Mouse (Mus musculus) left cerebral cortex, adult 2 months (tissue): Measurements from ENCODE around the gene En2. TPM values are rescaled to one million over a fixed set of nuclear protein-coding genes. Genes with fewer than 3 reads are reported as not detected.
A peak's percentile ranks its signal among the peaks of the same experiment; 100 is the strongest.

Source experiments
- DNase-seq, 2 experiments: peaks; one replicate each; pipeline ENCODE4 v3.0.0; 2021 to 2022; ENCODE audit warnings: low spot score in 2 of 2, mixed read lengths in 1 of 2; ENCODE audit errors: extremely low spot score in 1 of 2
- H3K27ac ChIP-seq: fragments of 200-600 bp; 2 replicates; pipeline ENCODE4 v1.8.1; 2022
- H3K4me3 ChIP-seq: fragments of 200-600 bp; 2 replicates; pipeline ENCODE4 v1.8.1; 2022
- CTCF ChIP-seq: fragments of 200-600 bp; IDR thresholded peaks from 2 replicates; pipeline ENCODE4 v1.8.1; 2022; ENCODE audit warnings: antibody characterized with exemption, mild to moderate bottlenecking, moderate library complexity
- intact Hi-C: fragments of 180-260 bp; cut with DNase I; formaldehyde crosslinking; loops from one replicate; pipeline ENCODE4 v1.15.1; 2025
- long read RNA-seq, 2 experiments: library from polyadenylated mRNA; stranded (forward); transcript quantifications; one replicate each; pipeline ENCODE4 v2.0.0; 2021; ENCODE audit warnings: borderline mapping rate in 2 of 2
- total RNA-seq, 2 experiments: library from RNA; stranded (reverse); gene quantifications; 2 replicates each; pipeline ENCODE4 v1.2.3; 2021

En2 gene
- total RNA-seq: under 1 TPM; 0.09 to 0.59 TPM
- long read RNA-seq, experiment 1: 0 reads
- long read RNA-seq, experiment 2, partial matches to known transcripts: 0 of 1 reads
- long read RNA-seq, experiment 2, other reads (novel, unspliced or antisense): 1 of 1 reads

DNA sequence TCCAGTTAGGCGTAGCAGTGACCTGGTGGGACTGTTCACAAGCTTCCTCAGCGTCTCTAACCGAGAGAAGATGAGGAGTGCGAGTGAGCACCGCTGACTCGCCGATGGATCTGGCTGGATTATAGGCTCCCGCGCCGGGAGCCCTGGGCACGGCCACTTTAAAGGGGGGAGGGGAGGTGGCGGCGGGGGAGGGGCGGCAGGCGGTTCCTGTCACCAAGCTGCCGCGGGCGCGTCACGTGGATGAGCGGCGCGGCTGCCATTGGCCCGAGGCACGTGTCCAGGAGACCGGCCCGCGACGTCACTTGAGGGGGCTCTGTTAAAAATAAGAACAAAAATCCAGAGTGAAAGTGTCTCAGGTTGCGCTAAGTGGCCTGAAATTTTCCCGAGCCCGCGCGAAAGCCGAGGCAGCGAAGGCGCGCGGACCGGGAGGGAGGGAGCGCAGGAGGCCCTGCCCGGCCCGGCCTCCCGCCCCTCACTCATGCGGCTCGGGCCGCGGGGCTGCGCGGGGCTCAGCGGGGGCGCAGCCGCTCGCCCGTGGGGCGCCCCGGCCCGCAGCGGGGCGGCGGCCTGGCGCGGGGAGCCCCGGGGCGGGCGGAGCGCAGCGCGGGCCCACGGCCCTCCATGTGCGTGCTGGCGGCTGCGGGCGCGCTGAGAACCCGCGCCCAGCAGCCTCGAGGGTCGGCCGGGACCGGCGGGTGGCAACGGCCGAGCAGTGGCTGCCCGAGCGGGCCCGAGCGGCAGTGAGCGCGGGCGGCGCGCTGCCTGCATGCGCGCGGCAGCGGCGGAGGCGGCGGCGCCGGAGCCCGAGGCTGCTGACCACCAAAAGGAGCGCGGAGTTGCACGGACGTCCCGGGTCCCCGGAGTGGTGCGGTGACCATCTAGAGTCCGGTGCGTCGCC lies at the start of gene En2:
Gene En2 (plus strand): TSS at position 337 of the 898 bp plus-strand sequence.
- no peak for TF ChIP-seq CTCF
- intact Hi-C loops: loop anchor here (5.0 kb wide), 1 partner anchor 1312 kb away; the partner anchor contains the start of gene Mnx1
- H3K4me3 ChIP-seq: peak within 1 kb of the TSS; percentile 36
- peak in 1 of 2 experiments; percentile 35 for DNase-seq
- H3K27ac ChIP-seq: no peak within 1 kb of the TSS

DNA sequence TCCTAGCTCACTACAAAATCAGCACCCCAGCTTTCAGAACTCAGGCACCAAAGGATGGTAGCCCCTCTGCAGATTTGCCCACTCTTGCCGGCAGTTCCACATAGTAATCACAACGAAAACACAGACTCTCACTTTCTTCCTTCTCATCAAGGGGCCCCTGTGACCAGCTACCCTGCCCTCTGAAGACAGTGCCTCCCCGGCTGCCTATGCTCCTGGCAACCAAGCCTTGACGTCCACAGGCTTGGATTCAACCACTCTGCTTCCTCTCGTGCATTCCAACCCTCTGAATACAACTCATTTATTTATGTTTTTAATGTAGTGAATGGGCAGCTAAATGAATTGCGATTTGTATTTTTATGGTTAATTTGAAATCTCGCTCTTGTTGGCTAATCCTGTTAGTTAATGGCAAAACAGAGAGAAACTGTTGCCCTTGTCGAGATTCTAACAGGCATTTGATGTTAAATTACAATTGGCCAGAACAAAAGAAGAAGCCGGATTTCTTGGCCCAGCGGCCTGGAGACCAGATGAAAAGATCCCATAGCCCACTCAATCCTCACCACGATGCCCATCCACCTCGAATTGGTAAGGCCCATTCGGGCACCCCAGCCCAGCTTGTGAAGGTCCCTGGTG lies 48.1 kb upstream of the En2 start:
- TF ChIP-seq CTCF: no peak
- intact Hi-C loops: no loop called here
- no peak overlapping the region for H3K27ac ChIP-seq
- H3K4me3 ChIP-seq: no peak overlapping the region
- no peak for DNase-seq

DNA sequence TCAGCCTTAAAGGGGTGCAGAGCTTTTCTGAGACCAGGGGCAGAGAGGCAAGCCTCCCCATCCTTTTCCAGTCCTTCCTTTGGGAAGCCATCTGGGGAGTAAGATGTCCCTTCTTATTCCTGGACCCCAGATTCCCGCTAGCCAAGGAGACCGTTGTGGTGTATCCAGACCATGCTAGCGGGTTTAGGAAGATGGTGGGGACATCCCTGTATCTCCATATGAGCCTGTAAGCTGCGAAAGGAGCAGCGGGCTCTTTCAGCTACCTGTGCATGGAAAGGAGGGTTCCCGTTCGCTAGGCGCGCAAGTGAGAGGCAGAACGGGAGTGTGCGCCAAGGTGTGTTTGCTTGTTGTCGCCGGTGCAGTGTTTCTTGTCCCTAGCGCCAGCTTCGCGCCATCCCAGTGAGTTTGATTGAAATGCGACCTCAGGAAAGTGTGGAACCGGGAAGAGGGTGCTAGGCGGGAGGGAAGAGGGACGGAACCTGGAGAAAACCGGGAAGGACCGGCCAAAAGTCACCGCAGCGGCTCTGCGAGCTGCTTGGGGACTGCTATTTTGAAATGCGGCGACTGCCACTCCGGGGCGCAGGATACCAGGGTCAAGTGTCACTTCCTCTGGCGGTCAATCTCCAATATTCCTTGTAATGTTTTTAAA lies 47.5 kb upstream of the En2 start:
- Histone ChIP-seq H3K27ac (no peak overlapping the region), H3K4me3 (0 out of 2 replicates have a peak overlapping the region, but pooled peaks have one; percentile 14)
- no peak for DNase-seq
- intact Hi-C loops: no loop called here
- TF ChIP-seq CTCF: no peak

DNA sequence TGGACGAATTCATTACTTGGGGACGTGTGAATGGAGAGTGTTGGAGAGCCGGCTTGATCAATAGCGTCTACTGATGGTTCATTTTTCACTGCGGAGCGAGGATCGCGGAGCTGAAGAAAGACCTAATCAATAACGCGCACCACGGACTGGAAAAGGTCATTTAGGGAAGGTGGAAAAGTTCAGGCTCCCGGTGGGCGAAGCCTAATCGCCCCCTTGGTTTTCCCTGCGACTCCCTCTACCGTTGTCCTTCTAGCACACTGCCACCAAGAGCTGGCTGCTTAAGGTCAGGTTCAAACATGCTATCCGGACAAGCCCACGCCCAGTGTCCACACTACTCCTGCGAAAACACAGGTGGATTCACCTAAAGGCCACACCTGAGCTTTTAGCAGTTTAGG lies 47.0 kb upstream of the En2 start:
- TF ChIP-seq CTCF: no peak
- H3K4me3 ChIP-seq: no peak overlapping the region
- intact Hi-C loops: no loop called here
- DNase-seq: no peak
- H3K27ac ChIP-seq: no peak overlapping the region

DNA sequence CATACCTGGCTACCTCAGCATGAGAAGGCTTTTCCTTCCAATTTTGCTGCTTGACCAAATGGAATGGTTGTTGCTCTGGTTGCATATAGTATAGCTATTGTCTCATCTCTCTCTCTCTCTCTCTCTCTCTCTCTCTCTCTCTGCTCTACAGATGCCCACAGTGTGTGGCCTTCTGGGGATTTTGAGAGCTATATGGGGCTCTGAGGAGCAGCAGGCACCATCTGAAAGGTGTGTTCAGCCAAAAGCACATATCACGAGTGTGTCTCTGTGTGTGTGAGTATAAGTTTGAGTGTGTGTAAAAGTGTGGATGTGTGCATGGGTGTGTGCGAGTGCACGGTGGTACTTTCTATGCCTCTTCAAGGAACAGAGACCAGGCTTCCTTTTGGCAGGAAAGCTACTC lies 45.9 kb upstream of the En2 start:
- intact Hi-C loops: no loop called here
- Histone ChIP-seq H3K4me3 (no peak overlapping the region), H3K27ac (no peak overlapping the region)
- TF ChIP-seq CTCF: no peak
- DNase-seq: no peak

DNA sequence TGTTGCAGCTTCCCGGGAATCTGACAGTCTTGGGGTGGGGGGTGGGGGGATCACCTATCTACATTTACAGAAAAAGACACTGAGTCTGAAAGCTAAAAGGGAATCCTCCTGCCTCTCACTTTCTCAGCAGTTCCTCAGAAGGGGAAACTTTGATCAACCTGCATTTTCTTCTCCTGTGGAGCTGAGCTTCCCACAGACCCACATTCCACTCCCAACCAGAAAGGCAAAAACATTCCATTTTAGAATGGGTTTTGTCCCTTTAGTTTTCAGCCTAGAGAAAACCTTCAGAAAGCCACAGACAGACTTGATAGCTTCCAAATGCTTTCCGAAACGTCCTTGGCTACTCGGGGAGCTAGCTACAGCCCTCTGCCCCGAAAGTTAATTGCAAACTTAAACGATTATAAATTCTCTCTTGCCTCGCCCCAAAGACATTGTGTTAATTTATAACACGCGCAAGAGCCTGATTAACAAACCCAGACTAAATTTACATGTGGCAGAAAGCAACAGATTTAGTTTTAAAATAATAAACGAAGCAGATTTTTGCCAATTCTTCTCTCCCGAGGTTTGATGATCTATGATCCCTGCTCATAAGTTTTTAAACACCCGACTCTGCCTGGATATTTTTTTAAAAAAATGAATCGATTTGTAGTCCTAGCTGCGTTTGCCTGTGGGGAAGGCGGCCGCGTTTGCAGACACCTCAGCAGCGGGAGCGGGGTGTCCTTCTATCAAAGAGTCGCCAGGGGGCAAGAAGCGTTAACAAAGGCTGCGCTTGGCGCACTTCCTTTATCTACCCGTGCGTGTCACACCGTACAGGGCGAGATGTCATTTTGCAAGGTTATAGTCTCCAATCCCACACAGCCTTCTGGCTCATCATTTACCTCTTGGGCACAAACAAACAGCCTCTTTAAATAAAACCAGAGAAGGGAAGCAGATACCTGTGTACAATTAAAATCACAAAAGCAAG lies 42.7 kb upstream of the En2 start:
- H3K27ac ChIP-seq: no peak overlapping the region
- H3K4me3 ChIP-seq: no peak overlapping the region
- intact Hi-C loops: loop anchor here (2.0 to 5.0 kb wide), 3 partner anchors 38 to 1350 kb away; no protein-coding TSS in a partner anchor
- no peak for DNase-seq
- TF ChIP-seq CTCF: peak; percentile 51

DNA sequence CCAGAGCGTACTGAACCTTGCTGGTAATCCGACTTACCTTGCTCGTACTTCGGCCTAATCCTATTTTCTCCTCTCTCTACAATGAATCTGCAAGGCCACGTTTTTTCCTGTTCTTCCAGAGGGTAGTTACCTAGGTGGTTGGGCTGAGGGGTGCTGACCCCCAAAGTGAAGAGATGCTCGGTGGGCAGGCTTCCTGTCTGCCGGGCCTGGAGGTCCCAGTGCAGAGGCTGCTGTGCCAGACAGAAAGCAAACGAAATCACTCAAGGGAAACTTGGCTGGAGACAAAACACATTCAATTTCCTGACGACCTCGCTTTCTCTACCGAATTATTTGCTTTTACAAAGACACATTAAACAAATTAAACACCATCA lies 42.1 kb upstream of the En2 start:
- no peak for TF ChIP-seq CTCF
- no peak overlapping the region for H3K4me3 ChIP-seq
- no peak for DNase-seq
- no peak overlapping the region for H3K27ac ChIP-seq
- intact Hi-C loops: loop anchor here (2.0 to 5.0 kb wide), 3 partner anchors 37 to 1349 kb away; no protein-coding TSS in a partner anchor

DNA sequence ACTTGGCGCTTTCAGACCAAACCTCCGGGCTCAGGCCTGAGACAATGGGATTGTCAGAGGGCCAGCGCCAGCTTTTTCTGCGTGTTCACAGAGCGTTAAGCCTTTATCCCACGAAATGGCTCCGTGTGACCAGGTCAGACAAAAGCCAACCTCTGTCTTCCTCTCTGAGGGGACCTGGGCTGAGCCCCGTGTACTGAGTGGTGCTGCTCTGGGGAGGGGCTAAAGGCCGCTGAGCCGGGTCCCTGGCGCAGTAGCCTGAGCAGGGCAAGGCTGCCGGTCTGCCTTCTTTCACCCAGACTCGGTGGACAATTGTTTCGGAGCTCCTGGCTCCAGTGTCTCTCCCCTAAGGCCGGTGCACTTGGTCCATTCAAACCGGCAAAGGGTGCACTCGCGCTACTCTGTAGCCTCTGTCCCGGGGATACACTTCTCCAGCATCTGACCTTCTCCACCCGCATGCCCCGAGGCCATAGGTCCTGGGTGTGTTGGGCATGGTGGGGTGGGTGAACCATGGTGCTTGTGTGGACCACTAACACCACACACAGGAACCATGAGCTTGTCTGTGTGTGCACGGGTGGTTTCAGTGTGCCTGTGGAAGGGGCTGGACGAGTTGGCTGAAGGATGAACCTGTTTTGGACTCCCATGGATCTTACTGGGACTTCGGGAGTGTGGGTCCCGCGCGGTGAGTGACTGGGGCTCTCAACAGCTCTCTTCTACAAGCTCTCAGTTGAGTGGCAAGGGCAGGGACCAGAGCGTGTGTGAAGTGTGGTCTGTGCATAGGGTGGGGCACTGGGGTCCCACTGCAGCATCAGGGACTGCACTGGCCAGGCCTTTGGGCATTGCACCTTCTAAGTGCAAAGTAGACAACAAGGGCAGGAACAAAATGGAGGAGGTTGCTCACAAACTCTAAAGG lies 40.9 kb upstream of the En2 start:
- no peak for DNase-seq
- H3K27ac ChIP-seq: no peak overlapping the region
- intact Hi-C loops: loop anchor here (5.0 kb wide), 2 partner anchors 88 to 1348 kb away; no protein-coding TSS in a partner anchor
- TF ChIP-seq CTCF: no peak
- no peak overlapping the region for H3K4me3 ChIP-seq

DNA sequence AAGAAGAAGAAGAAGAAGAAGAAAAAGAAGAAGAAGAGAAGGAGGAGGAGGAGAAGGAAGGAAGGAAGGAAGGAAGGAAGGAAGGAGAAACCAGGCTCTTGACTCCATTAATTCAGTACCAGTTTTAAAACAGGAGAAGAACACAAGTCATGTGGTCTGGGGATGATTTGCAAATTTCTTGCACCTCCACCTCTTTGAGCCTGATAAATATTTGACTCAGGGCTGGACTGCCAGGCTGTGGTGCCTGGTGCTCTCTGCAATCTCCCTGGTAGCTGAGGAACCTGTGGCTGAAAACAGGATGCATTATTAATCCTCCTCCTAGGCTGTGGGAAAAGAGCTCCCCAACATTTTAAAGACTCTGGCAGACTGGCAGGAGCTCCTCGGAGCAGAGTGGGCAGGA lies 36.6 kb upstream of the En2 start:
- Histone ChIP-seq H3K4me3 (no peak overlapping the region), H3K27ac (no peak overlapping the region)
- DNase-seq: no peak
- no peak for TF ChIP-seq CTCF
- intact Hi-C loops: no loop called here

DNA sequence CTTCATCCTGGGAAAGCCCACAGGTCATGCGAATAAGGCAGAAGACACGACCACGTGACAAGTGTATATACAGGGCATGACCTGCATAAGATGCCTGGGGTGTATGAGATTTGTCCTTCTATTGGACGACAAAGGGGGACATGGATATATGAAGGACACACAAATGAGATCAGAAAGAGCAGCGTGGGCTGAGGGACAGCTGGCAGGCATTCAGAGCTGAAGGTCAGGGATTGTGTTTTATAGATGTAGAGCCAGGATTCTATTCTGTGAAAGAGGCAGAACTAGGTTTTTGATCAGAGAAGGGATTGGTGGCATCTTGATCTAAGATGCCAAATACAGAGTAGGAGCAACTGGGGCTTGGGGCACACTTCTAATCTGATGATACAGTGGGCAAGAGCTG lies 33.3 kb upstream of the En2 start:
- no peak for TF ChIP-seq CTCF
- no peak for DNase-seq
- Histone ChIP-seq H3K4me3 (no peak overlapping the region), H3K27ac (no peak overlapping the region)
- intact Hi-C loops: no loop called here
